Mouse (Mus musculus) hindbrain, embryonic 14.5 days (tissue): ENCODE measurements around the gene Zmynd12. TPM values are rescaled to one million over a fixed set of nuclear protein-coding genes. Genes with fewer than 3 reads are reported as not detected.
A peak's percentile ranks its signal among the peaks of the same experiment; 100 is the strongest.

ENCODE experiments used
- ATAC-seq: fragments of 200-750 bp; cut with Nextera tagmentation; 2 replicates; pipeline ENCODE4 v1.8.0; 2017; ENCODE audit warnings: moderate number of reproducible peaks, mild to moderate bottlenecking, moderate TSS enrichment, moderate library complexity; ENCODE audit not compliant: low FRiP score
- DNase-seq: peaks from one replicate; pipeline ENCODE4 v3.0.0-alpha.2; 2015; ENCODE audit warnings: low spot score
- H3K27ac ChIP-seq: fragments of 300-500 bp; sonication (generic); 2 replicates; pipeline ENCODE4 v1.5.1; 2014; ENCODE audit warnings: mild to moderate bottlenecking, moderate library complexity
- H3K27me3 ChIP-seq: fragments of 300-500 bp; sonication (generic); 2 replicates; pipeline ENCODE4 v1.6.1; 2014; ENCODE audit warnings: mild to moderate bottlenecking, low read length, mixed read lengths; ENCODE audit not compliant: control insufficient read depth, insufficient read depth
- H3K36me3 ChIP-seq: fragments of 300-500 bp; sonication (generic); replicated peaks from 2 replicates; pipeline ENCODE4 v1.6.1; 2014; ENCODE audit not compliant: control insufficient read depth, insufficient read depth
- H3K4me1 ChIP-seq: fragments of 300-500 bp; sonication (generic); replicated peaks from 2 replicates; pipeline ENCODE4 v1.6.1; 2014; ENCODE audit warnings: antibody characterized with exemption, low read length, mixed read lengths; ENCODE audit not compliant: control insufficient read depth, insufficient read depth
- H3K4me2 ChIP-seq: fragments of 300-500 bp; sonication (generic); replicated peaks from 2 replicates; pipeline ENCODE4 v1.6.1; 2014; ENCODE audit warnings: mild to moderate bottlenecking, moderate library complexity
- H3K4me3 ChIP-seq: fragments of 300-500 bp; sonication (generic); replicated peaks from 2 replicates; pipeline ENCODE4 v1.5.1; 2014; ENCODE audit warnings: mild to moderate bottlenecking, low read length
- H3K9ac ChIP-seq: fragments of 300-500 bp; sonication (generic); 2 replicates; pipeline ENCODE4 v1.6.1; 2014
- H3K9me3 ChIP-seq: fragments of 300-500 bp; sonication (generic); 2 replicates; pipeline ENCODE4 v1.6.1; 2016; ENCODE audit warnings: low read length; ENCODE audit not compliant: control insufficient read depth
- WGBS: fragments of 180-500 bp; shearing (Covaris S2); extraction: QIAGEN DNeasy Blood & Tissue Kit; methylation state at CpG from one replicate; pipeline ENCODE4 v1.1.7; 2014; 5-methylcytosine and 5-hydroxymethylcytosine counted together
- polyA plus RNA-seq: library from polyadenylated mRNA; unstranded; fragments of >200 nt; fragmentation: Nextera tagmentation; extraction: Ambion mirVana; gene quantifications from 2 replicates; pipeline ENCODE4 v1.2.1, GENCODE M21; 2014

Zmynd12 gene
- polyA plus RNA-seq, 1 experiment from 2014 or later: 0.83 TPM

DNA sequence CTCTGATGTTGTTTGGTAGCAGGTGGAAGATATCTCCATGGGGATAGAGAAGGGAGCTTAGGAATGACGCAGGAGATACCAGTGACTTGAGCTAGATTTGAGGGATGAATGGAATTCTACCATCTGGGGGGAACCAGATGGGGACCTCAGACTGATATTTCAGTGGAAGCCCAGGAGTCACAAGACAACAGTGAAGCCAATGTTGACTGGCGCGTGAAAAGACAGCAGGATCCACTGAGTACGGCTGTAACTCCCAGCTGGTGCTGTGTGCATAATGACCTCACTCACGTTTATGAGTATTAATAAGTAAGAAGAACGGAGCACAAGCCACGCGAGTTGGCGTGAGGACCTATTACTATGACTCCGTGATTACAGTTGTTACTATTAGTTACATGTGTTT is 67.1 kb downstream of the Zmynd12 start:
- Histone ChIP-seq H3K9ac (no peak overlapping the region), H3K9me3 (no peaks in the 10 kb centered on the region), H3K4me3 (no peak overlapping the region), H3K4me1 (peaks cover 15% of the 10 kb centered on the region), H3K36me3 (no peaks in the 10 kb centered on the region), H3K27me3 (no peaks in the 10 kb centered on the region), H3K4me2 (no peak overlapping the region), H3K27ac (no peak overlapping the region)
- WGBS: 57% methylated on average over 10 of the region's 10 CpGs
- ATAC-seq: no peak
- peak; percentile 31 for DNase-seq

DNA sequence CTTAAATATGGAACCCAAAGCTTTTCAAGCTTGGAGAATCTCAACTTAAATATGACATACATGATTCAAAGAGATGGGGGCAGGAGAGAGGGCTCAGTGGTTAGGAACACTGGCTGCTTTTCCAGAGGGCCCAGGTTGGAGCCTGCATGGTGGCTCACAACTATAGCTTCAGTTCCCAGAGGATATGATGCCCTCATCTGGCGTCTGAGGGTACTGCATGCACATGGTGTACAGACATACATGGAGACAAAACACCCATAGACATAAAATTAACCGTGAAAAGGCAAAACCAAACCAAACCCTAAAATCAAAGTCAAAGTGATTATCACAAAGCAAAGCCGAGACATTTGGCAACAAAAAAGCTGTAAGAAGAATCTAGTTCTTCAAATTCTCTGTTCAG is 68.2 kb downstream of the Zmynd12 start:
- Histone ChIP-seq H3K36me3 (no peaks in the 10 kb centered on the region), H3K4me3 (no peak overlapping the region), H3K27me3 (no peaks in the 10 kb centered on the region), H3K4me2 (peak overlapping the region; percentile 73), H3K4me1 (peaks cover 15% of the 10 kb centered on the region), H3K9me3 (no peaks in the 10 kb centered on the region), H3K9ac (no peak overlapping the region), H3K27ac (no peak overlapping the region)
- 75% methylated on average over 3 of the region's 3 CpGs for WGBS
- DNase-seq (peak; percentile 30), ATAC-seq (no peak)

DNA sequence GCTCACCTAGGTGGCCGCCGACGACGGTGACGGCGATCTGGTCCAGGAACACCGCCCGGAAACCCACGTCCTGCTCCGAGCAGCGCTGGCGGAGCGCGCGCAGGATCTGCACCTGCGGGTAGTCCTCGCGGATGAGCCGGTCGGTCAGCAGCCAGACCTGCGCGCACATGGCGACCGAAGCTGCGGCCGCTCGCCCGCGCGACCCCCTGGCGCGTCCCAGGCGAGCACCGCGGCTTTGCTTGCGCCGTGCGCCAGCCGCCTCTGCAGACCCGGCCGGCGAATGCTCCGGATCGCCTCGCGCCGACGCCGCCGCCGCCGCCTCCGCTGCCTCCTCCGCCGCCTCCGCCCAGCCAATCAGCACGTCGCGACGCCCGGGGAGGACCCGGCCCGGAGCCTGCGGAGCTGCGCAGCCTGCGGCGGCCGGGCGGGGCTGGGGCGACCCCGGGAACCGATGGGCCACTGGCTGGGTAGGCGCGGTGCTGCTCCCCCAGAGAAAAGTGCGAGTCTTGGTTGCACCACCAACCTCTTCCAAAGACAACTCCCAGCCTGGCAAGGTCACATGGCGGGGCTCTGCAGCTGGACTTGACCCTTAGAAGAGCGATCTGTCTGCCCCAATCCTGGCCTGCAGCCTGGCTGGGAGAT is 69.8 kb downstream of the Zmynd12 start, which contains the start of gene Rimkla:
Gene Rimkla (minus strand): TSS at position 338 of the 642 bp plus-strand sequence.
- Histone ChIP-seq H3K4me2 (peak within 1 kb of the TSS; percentile 73), H3K4me3 (peak within 1 kb of the TSS; percentile 64), H3K4me1 (peaks cover 15% of the 10 kb centered on the region), H3K9me3 (no peaks in the 10 kb centered on the region), H3K36me3 (no peaks in the 10 kb centered on the region), H3K27ac (peak within 1 kb of the TSS; percentile 88), H3K9ac (peak within 1 kb of the TSS; percentile 64), H3K27me3 (no peaks in the 10 kb centered on the region)
- DNase-seq (peak; percentile 72), ATAC-seq (peak; percentile 93)
- under 1% methylated on average over 71 of the region's 77 CpGs for WGBS

DNA sequence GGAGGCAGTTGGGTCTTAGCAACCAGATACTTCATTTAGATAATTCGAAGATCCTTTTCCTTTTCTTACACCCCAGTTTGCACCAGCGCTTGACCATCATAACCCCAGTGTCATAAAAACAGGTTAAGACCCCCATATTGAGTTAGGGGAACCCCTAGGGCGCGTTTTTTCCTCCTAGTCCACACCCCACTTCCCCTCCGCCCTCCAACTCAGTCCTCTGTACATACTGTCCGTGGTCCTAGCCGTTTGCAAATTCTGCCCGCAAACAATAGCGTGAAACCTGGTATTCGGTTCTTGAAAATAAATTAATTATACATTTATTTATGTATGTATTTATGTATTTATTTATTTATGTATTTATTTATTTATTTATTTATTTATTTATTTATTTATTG is 70.3 kb downstream of the Zmynd12 start:
- H3K27ac ChIP-seq: peak overlapping the region; percentile 88
- peak overlapping the region; percentile 64 for H3K4me3 ChIP-seq
- peaks cover 15% of the 10 kb centered on the region for H3K4me1 ChIP-seq
- peak; percentile 26 for ATAC-seq
- DNase-seq: no peak
- WGBS: 39% methylated on average over 10 of the region's 10 CpGs
- H3K27me3 ChIP-seq: no peaks in the 10 kb centered on the region
- H3K36me3 ChIP-seq: no peaks in the 10 kb centered on the region
- peak overlapping the region; percentile 64 for H3K9ac ChIP-seq
- no peaks in the 10 kb centered on the region for H3K9me3 ChIP-seq
- H3K4me2 ChIP-seq: peak overlapping the region; percentile 73

DNA sequence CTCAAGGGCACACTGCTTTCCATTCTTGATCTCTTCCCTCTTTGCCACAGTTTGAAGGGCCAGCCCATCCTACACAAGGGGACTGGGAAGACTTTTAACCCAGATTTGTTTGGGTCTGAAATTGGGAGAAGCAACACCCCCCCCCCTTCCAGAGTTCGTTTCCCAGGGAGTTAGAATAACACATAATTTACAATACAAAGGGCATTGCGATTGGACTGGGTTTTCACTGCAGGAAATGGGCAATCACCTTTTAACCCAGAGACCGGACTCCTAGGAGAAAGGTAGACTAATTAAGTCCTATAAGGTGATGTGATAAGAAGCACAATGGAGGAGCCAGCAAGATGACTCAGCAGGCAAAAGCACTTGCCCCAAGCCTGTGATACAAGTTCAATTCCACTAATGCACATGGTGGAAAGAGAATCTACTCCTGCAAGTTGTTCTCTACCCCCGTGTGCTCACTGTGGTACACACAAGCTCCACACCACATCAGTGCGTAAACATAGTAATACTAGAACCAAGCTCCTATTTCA is 75.8 kb downstream of the Zmynd12 start:
- WGBS: 60% methylated on average over 5 of the region's 5 CpGs
- DNase-seq: no peak
- no peak overlapping the region for H3K9ac ChIP-seq
- H3K36me3 ChIP-seq: no peaks in the 10 kb centered on the region
- H3K27me3 ChIP-seq: no peaks in the 10 kb centered on the region
- H3K27ac ChIP-seq: no peak overlapping the region
- H3K4me2 ChIP-seq: no peak overlapping the region
- H3K4me1 ChIP-seq: no peaks in the 10 kb centered on the region
- no peak for ATAC-seq
- H3K4me3 ChIP-seq: no peak overlapping the region
- H3K9me3 ChIP-seq: no peaks in the 10 kb centered on the region

DNA sequence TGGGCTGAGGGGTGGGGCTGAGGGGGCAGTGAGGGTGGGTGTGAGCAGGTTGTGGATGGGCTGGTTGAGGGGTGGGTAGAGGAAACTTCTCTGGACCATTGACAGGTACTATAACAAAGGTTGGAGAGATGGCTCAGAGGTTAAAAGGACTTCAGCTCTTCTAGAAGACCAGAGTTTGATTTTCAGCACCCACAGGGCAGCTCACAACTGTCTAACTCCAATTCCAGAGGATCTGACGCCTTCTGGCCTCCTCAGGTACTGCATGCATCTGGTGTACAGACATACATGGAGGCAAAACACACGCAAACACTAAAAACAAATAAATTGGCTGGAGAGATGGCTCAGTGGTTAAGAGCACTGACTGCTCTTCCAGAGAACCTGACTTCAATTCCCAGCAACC is 89.0 kb downstream of the Zmynd12 start:
- Histone ChIP-seq H3K9ac (no peak overlapping the region), H3K4me2 (no peak overlapping the region), H3K4me3 (no peak overlapping the region), H3K36me3 (no peaks in the 10 kb centered on the region), H3K27ac (no peak overlapping the region), H3K4me1 (no peaks in the 10 kb centered on the region), H3K27me3 (no peaks in the 10 kb centered on the region), H3K9me3 (no peaks in the 10 kb centered on the region)
- ATAC-seq (no peak), DNase-seq (no peak)
- 63% methylated on average over 2 of the region's 2 CpGs for WGBS

DNA sequence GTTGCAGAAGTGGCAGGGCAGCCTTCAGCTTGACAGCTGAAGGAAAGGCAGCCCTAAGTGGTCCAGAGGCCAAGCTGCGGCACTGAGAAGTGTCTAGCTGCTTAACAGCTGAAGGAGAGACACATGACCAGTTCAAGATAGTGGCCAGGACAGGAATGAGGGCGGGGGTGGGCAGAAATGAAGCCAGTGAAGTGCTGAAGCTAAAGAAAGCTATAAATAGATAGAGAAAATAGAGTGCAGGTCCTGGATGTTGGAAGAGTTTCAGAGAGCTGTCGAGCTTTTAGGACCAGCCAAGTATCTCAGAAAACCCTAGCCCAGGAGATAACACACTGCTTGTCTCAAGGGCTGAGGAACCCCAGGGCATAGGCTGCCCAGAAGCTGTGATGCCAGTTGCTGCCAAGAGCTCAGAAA is 90.1 kb downstream of the Zmynd12 start:
- no peak overlapping the region for H3K9ac ChIP-seq
- WGBS: 74% methylated on average over 3 of the region's 3 CpGs
- no peak for DNase-seq

More for the DNA sequence above, 90.1 kb downstream of the Zmynd12 start:
- Histone ChIP-seq H3K9me3 (no peaks in the 10 kb centered on the region), H3K36me3 (no peaks in the 10 kb centered on the region), H3K4me3 (no peak overlapping the region), H3K27ac (no peak overlapping the region), H3K4me1 (no peaks in the 10 kb centered on the region), H3K4me2 (no peak overlapping the region), H3K27me3 (no peaks in the 10 kb centered on the region)
- ATAC-seq: no peak

Other genes with a start within 250 kb of the Zmynd12 start
- 3.2 and 4.9 TPM in 2 replicates for gene Zfp691, start 248.6 kb upstream of the Zmynd12 start, polyA plus RNA-seq
- 0.77 and 2.5 TPM in 2 replicates for gene Ermap, start 232.8 kb upstream of the Zmynd12 start, polyA plus RNA-seq
- gene Svbp, start 227.5 kb upstream of the Zmynd12 start, polyA plus RNA-seq: 221 and 251 TPM in 2 replicates
- 0.25 TPM in 1 of 2 replicates, not detected in the other for gene Tmem269, start 204.6 kb upstream of the Zmynd12 start, polyA plus RNA-seq
- 26.3 and 28.2 TPM in 2 replicates for gene AU022252, start 190.1 kb upstream of the Zmynd12 start, polyA plus RNA-seq
- 10.9 and 12.7 TPM in 2 replicates for gene P3h1, start 189.9 kb upstream of the Zmynd12 start, polyA plus RNA-seq
- gene Cldn19, start 167.4 kb upstream of the Zmynd12 start, polyA plus RNA-seq: 1.1 and 1.4 TPM in 2 replicates
- 1,089 and 1,212 TPM in 2 replicates for gene Ybx1, start 128.2 kb upstream of the Zmynd12 start, polyA plus RNA-seq
- 46.9 and 50.1 TPM in 2 replicates for gene Ppih, start 102.3 kb upstream of the Zmynd12 start, polyA plus RNA-seq
- gene Ccdc30, start 7.3 kb upstream of the Zmynd12 start, polyA plus RNA-seq: 19.7 and 20.9 TPM in 2 replicates
- gene Ppcs, start 394 bp upstream of the Zmynd12 start, polyA plus RNA-seq: 23.4 and 25.6 TPM in 2 replicates
- 30.5 and 37.8 TPM in 2 replicates for gene Rimkla, start 69.8 kb downstream of the Zmynd12 start, polyA plus RNA-seq
- gene Foxj3, start 114.2 kb downstream of the Zmynd12 start, polyA plus RNA-seq: 30.0 and 36.4 TPM in 2 replicates
- 9.2 and 10.5 TPM in 2 replicates for gene Frg2f1, start 116.7 kb downstream of the Zmynd12 start, polyA plus RNA-seq
- not detected in 2 replicates for gene Guca2a, start 214.9 kb downstream of the Zmynd12 start, polyA plus RNA-seq
- not detected in 2 replicates for gene Guca2b, start 236.1 kb downstream of the Zmynd12 start, polyA plus RNA-seq